Mouse (Mus musculus) hindbrain, embryonic 10.5 days (tissue): ENCODE measurements at regions not wholly inside any gene's neighbourhood (a gene's known extent, or its start where the extent isn't known, plus 50 kb on each side); places are given as distances from the start of the nearest gene placed in this dataset.

ENCODE experiments used
- DNase-seq: peaks from one replicate; pipeline ENCODE4 v3.0.0-alpha.2; 2017; ENCODE audit warnings: low spot score
- H3K27ac ChIP-seq: fragments of 300-500 bp; sonication (generic); 2 replicates; pipeline ENCODE4 v1.5.1; 2016; ENCODE audit warnings: mild to moderate bottlenecking, moderate library complexity
- H3K27me3 ChIP-seq: fragments of 300-500 bp; sonication (generic); 2 replicates; pipeline ENCODE4 v1.6.1; 2016; ENCODE audit warnings: mild to moderate bottlenecking; ENCODE audit not compliant: poor library complexity, insufficient read depth, severe bottlenecking
- H3K36me3 ChIP-seq: fragments of 300-500 bp; sonication (generic); 2 replicates; pipeline ENCODE4 v1.6.1; 2016; ENCODE audit warnings: mild to moderate bottlenecking, moderate library complexity
- H3K4me1 ChIP-seq: fragments of 300-500 bp; sonication (generic); replicated peaks from 2 replicates; pipeline ENCODE4 v1.6.1; 2016; ENCODE audit warnings: mild to moderate bottlenecking
- H3K4me3 ChIP-seq: fragments of 300-500 bp; sonication (generic); 2 replicates; pipeline ENCODE4 v1.5.1; 2016; ENCODE audit warnings: mild to moderate bottlenecking, moderate library complexity
- H3K9me3 ChIP-seq: fragments of 300-500 bp; sonication (generic); 2 replicates; pipeline ENCODE4 v1.6.1; 2016; ENCODE audit warnings: mild to moderate bottlenecking, moderate library complexity
- WGBS: fragments of 180-500 bp; shearing (Covaris S2); methylation state at CpG from one replicate; pipeline ENCODE4 v1.1.7; 2016; 5-methylcytosine and 5-hydroxymethylcytosine counted together

- 86% methylated on average over 8 of the region's 8 CpGs for WGBS
- DNase-seq = no peak
- no peak overlapping the region for H3K27ac ChIP-seq
These were observed 573.7 kb downstream of the Ccdc171 start for GRCm38 (mm10) chr4:84099071-84099470.

GRCm38 (mm10) chr4:84101923-84102322, 573.2 kb downstream of the Bnc2 start:
- Histone ChIP-seq H3K4me1 (peaks cover 4% of the 10 kb centered on the region; the same call in 1 of the 2 replicates), H3K36me3 (no peaks in the 10 kb centered on the region), H3K4me3 (no peak overlapping the region), H3K27me3 (peaks cover 17% of the 10 kb centered on the region), H3K9me3 (no peaks in the 10 kb centered on the region), H3K27ac (no peak overlapping the region)
- WGBS = 87% methylated on average over 6 of the region's 6 CpGs
- DNase-seq = no peak

More at GRCm38 (mm10) chr4:84099071-84099470, 573.7 kb downstream of the Ccdc171 start:
- Histone ChIP-seq H3K9me3 (no peaks in the 10 kb centered on the region), H3K36me3 (no peaks in the 10 kb centered on the region), H3K27me3 (peaks cover 2% of the 10 kb centered on the region; the same call in 1 of the 2 replicates), H3K4me1 (peaks cover 4% of the 10 kb centered on the region; the same call in 1 of the 2 replicates), H3K4me3 (no peak overlapping the region)

- 83% methylated on average over 11 of the region's 11 CpGs for WGBS
- H3K9me3 ChIP-seq = no peaks in the 10 kb centered on the region
- no peaks in the 10 kb centered on the region for H3K36me3 ChIP-seq
- H3K27ac ChIP-seq = no peak overlapping the region
- H3K4me3 ChIP-seq = no peak overlapping the region
- H3K27me3 ChIP-seq = peaks cover 25% of the 10 kb centered on the region
- peaks cover 9% of the 10 kb centered on the region for H3K4me1 ChIP-seq
- DNase-seq = no peak
These were observed 572.3 kb downstream of the Bnc2 start for GRCm38 (mm10) chr4:84102736-84103135.

- 65% methylated on average over 6 of the region's 6 CpGs for WGBS
- peaks cover 66% of the 10 kb centered on the region for H3K27me3 ChIP-seq
These were observed 566.5 kb downstream of the Bnc2 start for GRCm38 (mm10) chr4:84108592-84108991.

GRCm38 (mm10) chr4:84109771-84110503, 565.1 kb downstream of the Bnc2 start:
- Histone ChIP-seq H3K4me3 (peak overlapping the region; percentile 16), H3K36me3 (no peaks in the 10 kb centered on the region), H3K27me3 (peaks cover 69% of the 10 kb centered on the region), H3K9me3 (no peaks in the 10 kb centered on the region), H3K27ac (peak overlapping the region; percentile 76), H3K4me1 (peaks cover 54% of the 10 kb centered on the region)
- peak; percentile 83 for DNase-seq
- 4% methylated on average over 12 of the region's 12 CpGs for WGBS

More at GRCm38 (mm10) chr4:84108592-84108991, 566.5 kb downstream of the Bnc2 start:
- H3K9me3 ChIP-seq = no peaks in the 10 kb centered on the region
- peaks cover 51% of the 10 kb centered on the region for H3K4me1 ChIP-seq
- no peak overlapping the region for H3K27ac ChIP-seq
- no peak overlapping the region for H3K4me3 ChIP-seq
- no peak for DNase-seq
- H3K36me3 ChIP-seq = no peaks in the 10 kb centered on the region

- Histone ChIP-seq H3K4me3 (no peak overlapping the region), H3K27me3 (peaks cover 37% of the 10 kb centered on the region)
- 81% methylated on average over 10 of the region's 10 CpGs for WGBS
These were observed 560.7 kb downstream of the Bnc2 start for GRCm38 (mm10) chr4:84114162-84115040.

GRCm38 (mm10) chr4:84118284-84118919, 556.7 kb downstream of the Bnc2 start:
- no peaks in the 10 kb centered on the region for H3K36me3 ChIP-seq
- no peak for DNase-seq
- no peak overlapping the region for H3K27ac ChIP-seq
- no peaks in the 10 kb centered on the region for H3K9me3 ChIP-seq
- H3K4me1 ChIP-seq = peaks cover 33% of the 10 kb centered on the region
- WGBS = 89% methylated on average over 2 of the region's 2 CpGs
- H3K27me3 ChIP-seq = peaks cover 13% of the 10 kb centered on the region
- no peak overlapping the region for H3K4me3 ChIP-seq

More at GRCm38 (mm10) chr4:84114162-84115040, 560.7 kb downstream of the Bnc2 start:
- Histone ChIP-seq H3K27ac (no peak overlapping the region), H3K4me1 (peaks cover 42% of the 10 kb centered on the region), H3K36me3 (no peaks in the 10 kb centered on the region), H3K9me3 (no peaks in the 10 kb centered on the region)
- no peak for DNase-seq

GRCm38 (mm10) chr4:84119616-84120015, 555.5 kb downstream of the Bnc2 start:
- H3K27ac ChIP-seq = no peak overlapping the region

GRCm38 (mm10) chr4:84120330-84120729, 554.7 kb downstream of the Bnc2 start:
- Histone ChIP-seq H3K27me3 (peaks cover 3% of the 10 kb centered on the region; the same call in 1 of the 2 replicates), H3K4me3 (no peak overlapping the region), H3K27ac (peak overlapping the region; percentile 71), H3K9me3 (no peaks in the 10 kb centered on the region), H3K36me3 (no peaks in the 10 kb centered on the region), H3K4me1 (peaks cover 36% of the 10 kb centered on the region)
- 61% methylated on average over 7 of the region's 7 CpGs for WGBS
- no peak for DNase-seq

More at GRCm38 (mm10) chr4:84119616-84120015, 555.5 kb downstream of the Bnc2 start:
- WGBS = 33% methylated on average over 7 of the region's 7 CpGs
- Histone ChIP-seq H3K4me1 (peaks cover 31% of the 10 kb centered on the region), H3K36me3 (no peaks in the 10 kb centered on the region), H3K27me3 (peaks cover 3% of the 10 kb centered on the region; the same call in 1 of the 2 replicates), H3K9me3 (no peaks in the 10 kb centered on the region), H3K4me3 (no peak overlapping the region)
- DNase-seq = peak; percentile 14

GRCm38 (mm10) chr4:84121442-84121841, 553.6 kb downstream of the Bnc2 start:
- peaks cover 3% of the 10 kb centered on the region; the same call in 1 of the 2 replicates for H3K27me3 ChIP-seq
- no peaks in the 10 kb centered on the region for H3K9me3 ChIP-seq
- peak overlapping the region; percentile 50 for H3K27ac ChIP-seq
- DNase-seq = no peak
- WGBS = 66% methylated on average over 10 of the region's 10 CpGs
- peaks cover 42% of the 10 kb centered on the region for H3K4me1 ChIP-seq
- H3K4me3 ChIP-seq = no peak overlapping the region
- no peaks in the 10 kb centered on the region for H3K36me3 ChIP-seq

- peaks cover 21% of the 10 kb centered on the region; the same call in 1 of the 2 replicates for H3K4me1 ChIP-seq
- no peak overlapping the region; the same call in 1 of the 2 replicates for H3K27ac ChIP-seq
- 79% methylated on average over 4 of the region's 4 CpGs for WGBS
- H3K9me3 ChIP-seq = no peaks in the 10 kb centered on the region
- DNase-seq = no peak
- no peaks in the 10 kb centered on the region for H3K27me3 ChIP-seq
- no peaks in the 10 kb centered on the region for H3K36me3 ChIP-seq
- H3K4me3 ChIP-seq = no peak overlapping the region
These were observed 548.7 kb downstream of the Bnc2 start for GRCm38 (mm10) chr4:84126400-84126799.

GRCm38 (mm10) chr4:84127380-84127779, 547.7 kb downstream of the Bnc2 start:
- 74% methylated on average over 2 of the region's 2 CpGs for WGBS
- peaks cover 19% of the 10 kb centered on the region; the same call in 1 of the 2 replicates for H3K4me1 ChIP-seq
- DNase-seq = no peak

More at GRCm38 (mm10) chr4:84127380-84127779, 547.7 kb downstream of the Bnc2 start:
- Histone ChIP-seq H3K9me3 (no peaks in the 10 kb centered on the region), H3K27me3 (no peaks in the 10 kb centered on the region), H3K4me3 (no peak overlapping the region), H3K27ac (no peak overlapping the region), H3K36me3 (no peaks in the 10 kb centered on the region)
